Mouse (Mus musculus): Measurements from ENCODE around the gene Pitpnc1. TPM values are rescaled to one million over a fixed set of nuclear protein-coding genes. Genes with fewer than 3 reads are reported as not detected.

The Pitpnc1 gene
- polyA plus RNA-seq, 1 experiment from 2014 or later: 21.5 TPM

GRCm38 (mm10) chr11:107342432-107342831, 128.1 kb downstream of the Pitpnc1 start:
- ATAC-seq (replicated peaks; ENCODE audit: low FRiP score): no peak
- Histone ChIP-seq H3K27ac (no peak overlapping the region), H3K4me1 (peaks cover 35% of the 10 kb centered on the region), H3K27me3 (no peaks in the 10 kb centered on the region), H3K9me3 (replicated peaks) (no peaks in the 10 kb centered on the region), H3K9ac (no peak overlapping the region), H3K36me3 (no peaks in the 10 kb centered on the region), H3K4me2 (no peak overlapping the region), H3K4me3 (replicated peaks) (no peak overlapping the region)
- 60% methylated on average over 1 of the region's 1 CpGs for WGBS

DNA sequence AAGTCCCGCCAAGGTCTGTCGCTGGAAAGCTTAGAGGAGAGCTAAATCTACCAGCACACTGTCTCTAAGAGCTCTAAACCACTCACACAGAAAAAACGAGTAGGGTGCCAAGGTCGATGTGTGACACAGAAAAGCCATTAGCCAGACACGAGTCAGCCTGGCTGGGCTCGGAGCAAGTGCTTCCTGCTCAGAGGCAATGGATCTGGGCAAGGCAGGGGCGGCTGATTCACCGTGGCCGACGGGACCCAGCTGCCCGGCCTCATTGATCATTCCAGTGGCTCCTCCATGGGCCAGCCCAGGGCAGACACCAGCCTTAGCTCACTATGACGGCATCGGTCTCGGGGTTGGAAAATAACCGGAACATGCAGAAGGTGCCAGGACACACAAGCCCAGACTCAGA, 129.2 kb downstream of the Pitpnc1 start:
- Histone ChIP-seq H3K36me3 (no peaks in the 10 kb centered on the region), H3K27ac (peak overlapping the region; percentile 48; the same call in 1 of the 2 replicates), H3K4me1 (peaks cover 45% of the 10 kb centered on the region), H3K27me3 (no peaks in the 10 kb centered on the region), H3K9ac (0 out of 2 replicates have a peak overlapping the region, but pooled peaks have one; percentile 10), H3K9me3 (replicated peaks) (no peaks in the 10 kb centered on the region), H3K4me2 (peak overlapping the region; percentile 23; the same call in 1 of the 2 replicates), H3K4me3 (replicated peaks) (no peak overlapping the region)
- 0 out of 2 replicates have a peak, but pooled peaks have one; percentile 26 for ATAC-seq (replicated peaks; ENCODE audit: low FRiP score)
- WGBS: 17% methylated on average over 15 of the region's 15 CpGs

GRCm38 (mm10) chr11:107340793-107341192, 129.7 kb downstream of the Pitpnc1 start:
- no peaks in the 10 kb centered on the region for H3K9me3 ChIP-seq (replicated peaks)
- H3K4me3 ChIP-seq (replicated peaks): no peak overlapping the region
- no peak overlapping the region for H3K4me2 ChIP-seq
- no peaks in the 10 kb centered on the region for H3K36me3 ChIP-seq
- no peak overlapping the region for H3K9ac ChIP-seq
- ATAC-seq (replicated peaks; ENCODE audit: low FRiP score): no peak
- 21% methylated on average over 2 of the region's 2 CpGs for WGBS
- H3K27ac ChIP-seq: no peak overlapping the region
- H3K27me3 ChIP-seq: no peaks in the 10 kb centered on the region
- peaks cover 50% of the 10 kb centered on the region for H3K4me1 ChIP-seq

DNA sequence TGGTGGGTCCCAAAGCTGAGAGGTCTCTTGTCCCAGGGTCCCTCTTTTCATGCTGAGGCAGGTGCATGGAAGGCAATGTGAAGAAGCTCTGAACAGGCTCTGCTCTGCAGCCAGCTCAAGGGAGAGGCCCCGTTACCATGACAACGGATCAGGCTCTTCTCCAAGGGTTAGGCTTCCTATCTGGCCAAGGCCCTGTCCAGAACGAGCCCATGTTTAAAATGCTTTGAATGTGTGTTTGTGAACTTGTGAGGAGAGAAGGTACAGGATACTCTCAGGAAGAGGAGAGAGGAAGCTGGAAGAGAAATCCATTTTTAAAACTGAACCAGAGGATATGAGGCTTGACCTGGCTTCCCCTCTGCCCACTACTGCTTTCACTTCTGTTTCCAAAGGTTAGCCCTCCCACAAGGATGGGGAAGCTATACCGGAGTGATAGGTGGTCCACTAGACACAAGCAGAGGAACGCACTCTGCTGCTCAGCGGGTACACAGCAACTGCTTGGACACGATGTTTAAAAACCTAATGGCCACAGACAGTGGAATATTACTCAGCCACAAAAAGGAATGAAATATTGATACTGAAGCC, 131.2 kb downstream of the Pitpnc1 start:
- no peak for ATAC-seq (replicated peaks; ENCODE audit: low FRiP score)
- H3K4me1 ChIP-seq: peaks cover 62% of the 10 kb centered on the region
- H3K9me3 ChIP-seq (replicated peaks): no peaks in the 10 kb centered on the region
- no peak overlapping the region for H3K9ac ChIP-seq
- H3K27me3 ChIP-seq: no peaks in the 10 kb centered on the region
- no peak overlapping the region for H3K27ac ChIP-seq
- H3K4me3 ChIP-seq (replicated peaks): no peak overlapping the region
- H3K36me3 ChIP-seq: no peaks in the 10 kb centered on the region
- WGBS: 80% methylated on average over 7 of the region's 7 CpGs
- no peak overlapping the region for H3K4me2 ChIP-seq

- Histone ChIP-seq H3K4me3 (replicated peaks) (no peak overlapping the region), H3K4me1 (peaks cover 61% of the 10 kb centered on the region), H3K27ac (0 out of 2 replicates have a peak overlapping the region, but pooled peaks have one; percentile 39), H3K9ac (no peak overlapping the region), H3K9me3 (replicated peaks) (no peaks in the 10 kb centered on the region), H3K27me3 (no peaks in the 10 kb centered on the region), H3K36me3 (peaks cover 3% of the 10 kb centered on the region; the same call in 1 of the 2 replicates), H3K4me2 (peak overlapping the region; percentile 37)
- peak; percentile 59 for ATAC-seq (replicated peaks; ENCODE audit: low FRiP score)
- WGBS: 18% methylated on average over 18 of the region's 18 CpGs
These were observed 132.9 kb downstream of the Pitpnc1 start for GRCm38 (mm10) chr11:107337391-107338148.

DNA sequence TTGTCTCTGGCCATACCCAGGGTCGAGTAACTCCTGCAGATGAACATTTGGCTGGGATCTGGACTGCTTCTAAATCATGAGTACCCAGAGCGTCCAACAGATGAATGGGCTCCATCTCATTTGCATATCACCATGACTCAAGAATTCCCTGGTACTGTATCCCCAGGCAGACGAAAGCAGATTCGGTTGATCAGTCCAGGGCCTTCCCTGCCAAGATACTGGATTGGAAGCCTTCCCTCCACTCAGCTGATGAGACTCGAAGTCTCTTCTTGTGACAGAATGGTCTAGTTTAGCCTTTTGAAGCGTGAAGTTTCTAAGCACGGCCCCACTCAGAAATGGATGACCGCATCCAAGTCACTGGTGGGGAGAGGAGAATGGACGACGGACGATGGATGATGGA, 134.7 kb downstream of the Pitpnc1 start:
- 57% methylated on average over 11 of the region's 11 CpGs for WGBS
- H3K27me3 ChIP-seq: no peaks in the 10 kb centered on the region
- peaks cover 45% of the 10 kb centered on the region for H3K4me1 ChIP-seq
- H3K9me3 ChIP-seq (replicated peaks): no peaks in the 10 kb centered on the region
- H3K36me3 ChIP-seq: peaks cover 7% of the 10 kb centered on the region; the same call in 1 of the 2 replicates
- no peak overlapping the region for H3K4me3 ChIP-seq (replicated peaks)
- peak overlapping the region; percentile 89 for H3K27ac ChIP-seq
- no peak for ATAC-seq (replicated peaks; ENCODE audit: low FRiP score)
- peak overlapping the region; percentile 8; the same call in 1 of the 2 replicates for H3K4me2 ChIP-seq
- no peak overlapping the region for H3K9ac ChIP-seq

GRCm38 (mm10) chr11:107334849-107335484, 135.5 kb downstream of the Pitpnc1 start:
- peak overlapping the region; percentile 26; the same call in 1 of the 2 replicates for H3K4me2 ChIP-seq
- H3K27ac ChIP-seq: peak overlapping the region; percentile 89
- H3K27me3 ChIP-seq: no peaks in the 10 kb centered on the region
- ATAC-seq (replicated peaks; ENCODE audit: low FRiP score): 0 out of 2 replicates have a peak, but pooled peaks have one; percentile 26
- H3K4me3 ChIP-seq (replicated peaks): no peak overlapping the region
- H3K36me3 ChIP-seq: peaks cover 7% of the 10 kb centered on the region; the same call in 1 of the 2 replicates
- no peak overlapping the region for H3K9ac ChIP-seq
- WGBS: 54% methylated on average over 15 of the region's 15 CpGs
- peaks cover 42% of the 10 kb centered on the region for H3K4me1 ChIP-seq
- no peaks in the 10 kb centered on the region for H3K9me3 ChIP-seq (replicated peaks)

- H3K27me3 ChIP-seq: no peaks in the 10 kb centered on the region
- H3K4me2 ChIP-seq: no peak overlapping the region
- H3K36me3 ChIP-seq: peaks cover 7% of the 10 kb centered on the region; the same call in 1 of the 2 replicates
- ATAC-seq (replicated peaks; ENCODE audit: low FRiP score): no peak
- no peak overlapping the region for H3K27ac ChIP-seq
- H3K4me1 ChIP-seq: peaks cover 32% of the 10 kb centered on the region
- no peak overlapping the region for H3K9ac ChIP-seq
- no peaks in the 10 kb centered on the region for H3K9me3 ChIP-seq (replicated peaks)
- H3K4me3 ChIP-seq (replicated peaks): no peak overlapping the region
- 96% methylated on average over 3 of the region's 3 CpGs for WGBS
These were observed 137.6 kb downstream of the Pitpnc1 start for GRCm38 (mm10) chr11:107332905-107333304.

DNA sequence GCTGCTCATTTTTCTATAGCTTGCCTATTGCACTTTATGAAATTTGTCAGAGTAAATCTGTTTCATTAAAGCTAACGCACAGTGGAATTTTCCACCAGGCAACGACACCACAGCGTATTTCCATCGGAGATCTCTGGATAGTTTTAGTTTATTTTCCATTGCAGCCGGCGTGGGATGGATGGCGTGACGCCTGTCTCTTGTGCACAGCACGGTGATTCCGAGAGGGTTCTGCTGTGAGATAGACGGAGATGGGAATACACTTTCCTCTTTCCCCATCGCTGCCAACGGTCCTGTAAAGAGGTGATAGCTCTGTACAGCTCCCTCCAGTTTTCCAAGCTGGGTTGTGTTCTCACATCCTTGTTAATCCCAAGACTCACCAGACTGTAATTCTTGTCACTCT, 138.2 kb downstream of the Pitpnc1 start:
- H3K4me1 ChIP-seq: peaks cover 26% of the 10 kb centered on the region
- peaks cover 7% of the 10 kb centered on the region; the same call in 1 of the 2 replicates for H3K36me3 ChIP-seq
- no peak overlapping the region for H3K27ac ChIP-seq
- no peak overlapping the region for H3K4me3 ChIP-seq (replicated peaks)
- H3K27me3 ChIP-seq: no peaks in the 10 kb centered on the region
- ATAC-seq (replicated peaks; ENCODE audit: low FRiP score): no peak
- H3K4me2 ChIP-seq: no peak overlapping the region
- WGBS: 96% methylated on average over 13 of the region's 13 CpGs
- H3K9ac ChIP-seq: no peak overlapping the region
- no peaks in the 10 kb centered on the region for H3K9me3 ChIP-seq (replicated peaks)

DNA sequence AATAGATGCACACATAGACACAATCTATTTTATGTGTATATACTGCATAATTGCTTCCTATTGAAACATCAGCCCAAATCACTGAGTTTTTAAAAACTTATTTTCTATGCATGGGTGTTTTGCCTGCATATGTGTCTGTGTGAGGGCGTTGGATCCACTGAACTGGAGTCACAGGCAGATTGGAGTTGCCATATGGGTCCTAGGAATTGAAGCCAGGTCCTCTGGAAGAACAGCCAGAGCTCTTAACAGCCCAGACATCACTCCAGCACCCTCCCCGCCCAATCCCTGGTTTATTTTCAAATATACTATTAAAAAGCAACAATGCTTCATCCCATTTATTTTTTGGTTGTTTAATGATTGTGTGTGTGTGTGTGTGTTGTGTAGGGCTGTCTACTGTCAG, 139.1 kb downstream of the Pitpnc1 start:
- H3K36me3 ChIP-seq: peaks cover 7% of the 10 kb centered on the region; the same call in 1 of the 2 replicates
- ATAC-seq (replicated peaks; ENCODE audit: low FRiP score): no peak
- no peak overlapping the region for H3K4me3 ChIP-seq (replicated peaks)
- H3K27me3 ChIP-seq: no peaks in the 10 kb centered on the region
- no peak overlapping the region for H3K27ac ChIP-seq
- no peak overlapping the region for H3K9ac ChIP-seq
- H3K4me2 ChIP-seq: no peak overlapping the region
- WGBS: 94% methylated on average over 2 of the region's 2 CpGs
- H3K9me3 ChIP-seq (replicated peaks): no peaks in the 10 kb centered on the region
- peaks cover 17% of the 10 kb centered on the region for H3K4me1 ChIP-seq

DNA sequence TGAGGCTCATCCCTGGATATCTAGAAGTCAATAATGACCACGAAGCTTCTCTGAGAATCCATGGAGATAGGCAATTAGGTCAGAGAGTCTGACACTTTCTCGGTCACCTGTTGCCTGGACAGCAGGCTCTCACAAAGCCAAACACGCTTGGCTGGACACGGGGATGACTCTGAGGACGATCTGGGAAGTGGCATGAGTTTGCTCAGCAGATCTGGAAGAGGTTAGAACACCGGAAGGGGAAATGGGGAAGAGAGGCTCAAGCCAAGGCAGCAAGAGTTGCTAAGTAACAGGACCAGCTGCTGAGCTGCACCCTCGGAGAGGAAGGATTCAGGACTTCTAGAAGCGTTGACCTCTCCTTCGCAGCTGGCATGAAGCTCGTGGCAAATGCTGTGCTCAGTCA, 143.2 kb downstream of the Pitpnc1 start:
- no peaks in the 10 kb centered on the region for H3K27me3 ChIP-seq
- peaks cover 2% of the 10 kb centered on the region; the same call in 1 of the 2 replicates for H3K36me3 ChIP-seq
- H3K4me1 ChIP-seq: peaks cover 7% of the 10 kb centered on the region
- no peak overlapping the region for H3K4me3 ChIP-seq (replicated peaks)
- H3K27ac ChIP-seq: no peak overlapping the region
- no peaks in the 10 kb centered on the region for H3K9me3 ChIP-seq (replicated peaks)
- ATAC-seq (replicated peaks; ENCODE audit: low FRiP score): no peak
- no peak overlapping the region for H3K9ac ChIP-seq
- H3K4me2 ChIP-seq: no peak overlapping the region
- 84% methylated on average over 10 of the region's 10 CpGs for WGBS
